Mouse (Mus musculus) thymus, adult 2 months (tissue): ENCODE data around the gene Igfbpl1.

Experiments
- CTCF ChIP-seq: fragments of 200-500 bp; IDR thresholded peaks from 2 replicates; pipeline ENCODE4 v1.5.1; 2012; ENCODE audit warnings: mild to moderate bottlenecking, control low read depth, low read length, moderate library complexity, borderline replicate concordance; ENCODE audit not compliant: control insufficient read depth, poor library complexity, insufficient read depth; ENCODE audit errors: extremely low read depth
- POLR2A ChIP-seq: fragments of 200-500 bp; IDR thresholded peaks from 2 replicates; pipeline ENCODE4 v1.6.1; 2012; ENCODE audit warnings: mild to moderate bottlenecking, low read length, control low read depth, moderate library complexity; ENCODE audit not compliant: control insufficient read depth, poor library complexity, insufficient read depth; ENCODE audit errors: extremely low read depth

DNA sequence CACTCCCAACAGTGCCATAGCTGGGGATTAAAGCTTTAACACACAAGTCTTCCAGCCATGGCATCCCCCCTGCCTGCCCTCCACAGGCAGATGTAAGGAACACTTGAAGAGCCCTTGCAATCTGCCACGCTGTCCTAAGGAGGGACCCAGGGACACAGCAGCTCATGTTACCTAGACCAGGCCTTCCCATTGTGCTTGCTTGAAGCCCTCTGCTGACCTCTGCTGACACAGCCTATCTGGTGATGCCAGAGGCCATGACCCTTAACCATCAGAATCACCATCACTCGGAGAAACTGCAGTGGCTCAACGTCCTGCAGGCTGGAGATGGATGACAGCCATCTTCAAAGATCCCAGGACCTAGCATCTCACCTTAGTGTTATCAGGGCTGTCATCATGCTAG is 4.7 kb downstream of the Igfbpl1 start:
- TF ChIP-seq POLR2A (no peak), CTCF (no peak)
